Mouse (Mus musculus) liver, embryonic 11.5 days (tissue): ENCODE measurements at regions not wholly inside any gene's neighbourhood (a gene's known extent, or its start where the extent isn't known, plus 50 kb on each side); places are given as distances from the start of the nearest gene placed in this dataset.

Experiments used
- ATAC-seq: fragments of 200-750 bp; cut with Nextera tagmentation; replicated peaks from 2 replicates; pipeline ENCODE4 v1.8.0; 2017; ENCODE audit warnings: moderate number of reproducible peaks, mild to moderate bottlenecking, moderate TSS enrichment, moderate library complexity; ENCODE audit not compliant: low FRiP score
- DNase-seq: peaks from one replicate; pipeline ENCODE4 v3.0.0-alpha.2; 2017; ENCODE audit warnings: low spot score
- H3K27ac ChIP-seq: fragments of 300-500 bp; sonication (generic); 2 replicates; pipeline ENCODE4 v1.5.1; 2014; ENCODE audit warnings: mild to moderate bottlenecking, low read depth, low read length, control low read depth
- H3K27me3 ChIP-seq: fragments of 300-500 bp; sonication (generic); replicated peaks from 2 replicates; pipeline ENCODE4 v1.6.1; 2014; ENCODE audit warnings: low read length, mixed read lengths; ENCODE audit not compliant: control insufficient read depth, insufficient read depth
- H3K36me3 ChIP-seq: fragments of 300-500 bp; sonication (generic); 2 replicates; pipeline ENCODE4 v1.6.1; 2014; ENCODE audit warnings: mild to moderate bottlenecking, low read length, moderate library complexity, mixed read lengths; ENCODE audit not compliant: control insufficient read depth, insufficient read depth
- H3K4me1 ChIP-seq: fragments of 300-500 bp; sonication (generic); replicated peaks from 2 replicates; pipeline ENCODE4 v1.6.1; 2014; ENCODE audit warnings: low read length, mixed read lengths; ENCODE audit not compliant: control insufficient read depth, insufficient read depth
- H3K4me2 ChIP-seq: fragments of 300-500 bp; sonication (generic); 2 replicates; pipeline ENCODE4 v1.6.1; 2014; ENCODE audit warnings: mild to moderate bottlenecking, control low read depth, moderate library complexity
- H3K4me3 ChIP-seq: fragments of 300-500 bp; sonication (generic); 2 replicates; pipeline ENCODE4 v1.5.1; 2014; ENCODE audit warnings: low read depth, low read length, control low read depth
- H3K9ac ChIP-seq: fragments of 300-500 bp; sonication (generic); 2 replicates; pipeline ENCODE4 v1.6.1; 2014; ENCODE audit warnings: low read depth, low read length, control low read depth
- H3K9me3 ChIP-seq: fragments of 300-500 bp; sonication (generic); 2 replicates; pipeline ENCODE4 v1.6.1; 2016; ENCODE audit warnings: low read length, inconsistent platforms, mixed read lengths; ENCODE audit not compliant: control insufficient read depth
- WGBS: fragments of 180-500 bp; shearing (Covaris S2); extraction: QIAGEN DNeasy Blood & Tissue Kit; methylation state at CpG from one replicate; pipeline ENCODE4 v1.1.7; 2014; 5-methylcytosine and 5-hydroxymethylcytosine counted together

- Histone ChIP-seq H3K4me3 (no peak overlapping the region), H3K9me3 (no peaks in the 10 kb centered on the region), H3K4me1 (peaks cover 8% of the 10 kb centered on the region), H3K9ac (no peak overlapping the region), H3K27ac (no peak overlapping the region), H3K4me2 (no peak overlapping the region), H3K36me3 (no peaks in the 10 kb centered on the region), H3K27me3 (no peaks in the 10 kb centered on the region)
- ATAC-seq (no peak), DNase-seq (no peak)
- 93% methylated on average over 5 of the region's 5 CpGs for WGBS
Measured at GRCm38 (mm10) chr9:47136641-47137040, 138.1 kb downstream of the Gm4791 start.

- H3K4me2 ChIP-seq, result no peak overlapping the region
- no peaks in the 10 kb centered on the region for H3K27me3 ChIP-seq
- DNase-seq, result no peak
- H3K4me1 ChIP-seq, result no peaks in the 10 kb centered on the region
- no peaks in the 10 kb centered on the region for H3K36me3 ChIP-seq
- H3K9me3 ChIP-seq, result no peaks in the 10 kb centered on the region
- H3K4me3 ChIP-seq, result no peak overlapping the region
- WGBS, result 90% methylated on average over 7 of the region's 7 CpGs
- no peak for ATAC-seq
- no peak overlapping the region for H3K9ac ChIP-seq
- no peak overlapping the region for H3K27ac ChIP-seq
Measured at GRCm38 (mm10) chr9:47153471-47153870, 154.9 kb downstream of the Gm4791 start.

GRCm38 (mm10) chr9:47165480-47166131, 167.1 kb downstream of the Gm4791 start:
- DNase-seq (no peak), ATAC-seq (no peak)
- Histone ChIP-seq H3K4me3 (no peak overlapping the region), H3K9me3 (no peaks in the 10 kb centered on the region), H3K36me3 (no peaks in the 10 kb centered on the region), H3K27ac (no peak overlapping the region), H3K9ac (no peak overlapping the region), H3K4me1 (no peaks in the 10 kb centered on the region), H3K27me3 (no peaks in the 10 kb centered on the region), H3K4me2 (no peak overlapping the region)
- 52% methylated on average over 8 of the region's 8 CpGs for WGBS

GRCm38 (mm10) chr9:47167681-47168240, 169.2 kb downstream of the Gm4791 start:
- no peak for ATAC-seq
- no peak for DNase-seq
- 61% methylated on average over 20 of the region's 20 CpGs for whole genome bisulfite sequencing
- no peak overlapping the region for H3K4me2 ChIP-seq
- H3K4me1 ChIP-seq, result no peaks in the 10 kb centered on the region
- H3K27ac ChIP-seq, result no peak overlapping the region
- H3K4me3 ChIP-seq, result no peak overlapping the region
- H3K9me3 ChIP-seq, result no peaks in the 10 kb centered on the region
- no peaks in the 10 kb centered on the region for H3K36me3 ChIP-seq
- no peaks in the 10 kb centered on the region for H3K27me3 ChIP-seq
- H3K9ac ChIP-seq, result no peak overlapping the region

- H3K27me3 ChIP-seq, result no peaks in the 10 kb centered on the region
- H3K9ac ChIP-seq, result no peak overlapping the region
- H3K36me3 ChIP-seq, result no peaks in the 10 kb centered on the region
- H3K4me1 ChIP-seq, result no peaks in the 10 kb centered on the region
- no peak overlapping the region for H3K27ac ChIP-seq
- no peaks in the 10 kb centered on the region for H3K9me3 ChIP-seq
- DNase-seq (no peak), ATAC-seq (no peak)
- 73% methylated on average over 4 of the region's 4 CpGs for WGBS
- H3K4me2 ChIP-seq, result no peak overlapping the region
- no peak overlapping the region for H3K4me3 ChIP-seq
Measured at GRCm38 (mm10) chr9:47176044-47176443, 177.5 kb downstream of the Gm4791 start.

GRCm38 (mm10) chr9:47218101-47218500, 219.6 kb downstream of the Gm4791 start:
- H3K4me1 ChIP-seq, result no peaks in the 10 kb centered on the region
- WGBS, result 64% methylated on average over 3 of the region's 3 CpGs
- no peak overlapping the region for H3K9ac ChIP-seq
- ATAC-seq (no peak), DNase-seq (no peak)
- H3K27me3 ChIP-seq, result no peaks in the 10 kb centered on the region
- no peak overlapping the region for H3K4me3 ChIP-seq
- no peak overlapping the region for H3K27ac ChIP-seq
- H3K36me3 ChIP-seq, result no peaks in the 10 kb centered on the region
- H3K9me3 ChIP-seq, result no peaks in the 10 kb centered on the region
- H3K4me2 ChIP-seq, result no peak overlapping the region

- H3K27me3 ChIP-seq, result no peaks in the 10 kb centered on the region
- no peak overlapping the region for H3K27ac ChIP-seq
- 67% methylated on average over 2 of the region's 2 CpGs for WGBS
- H3K4me2 ChIP-seq, result no peak overlapping the region
- DNase-seq (no peak), ATAC-seq (no peak)
- no peaks in the 10 kb centered on the region for H3K4me1 ChIP-seq
- H3K9me3 ChIP-seq, result no peaks in the 10 kb centered on the region
- no peak overlapping the region for H3K9ac ChIP-seq
- no peak overlapping the region for H3K4me3 ChIP-seq
- H3K36me3 ChIP-seq, result no peaks in the 10 kb centered on the region
Measured at GRCm38 (mm10) chr9:47223536-47223935, 225.0 kb downstream of the Gm4791 start.

- 55% methylated on average over 1 of the region's 1 CpGs for WGBS
- H3K27ac ChIP-seq, result no peak overlapping the region
- H3K9ac ChIP-seq, result no peak overlapping the region
- H3K36me3 ChIP-seq, result no peaks in the 10 kb centered on the region
- H3K4me1 ChIP-seq, result no peaks in the 10 kb centered on the region
- ATAC-seq (no peak), DNase-seq (no peak)
- no peaks in the 10 kb centered on the region for H3K9me3 ChIP-seq
- no peaks in the 10 kb centered on the region for H3K27me3 ChIP-seq
- no peak overlapping the region for H3K4me3 ChIP-seq
- no peak overlapping the region for H3K4me2 ChIP-seq
Measured at GRCm38 (mm10) chr9:47224249-47224648, 225.7 kb downstream of the Gm4791 start.
